Mouse (Mus musculus): ENCODE data around the gene Ggnbp2. TPM values are rescaled to one million over a fixed set of nuclear protein-coding genes. Genes with fewer than 3 reads are reported as not detected.
A peak's percentile ranks its signal among the peaks of the same experiment; 100 is the strongest.

The Ggnbp2 gene
- 68.0 and 69.6 TPM in 2 replicates for polyA plus RNA-seq (2014; fragmentation: Nextera tagmentation; extraction: Ambion mirVana)

DNA sequence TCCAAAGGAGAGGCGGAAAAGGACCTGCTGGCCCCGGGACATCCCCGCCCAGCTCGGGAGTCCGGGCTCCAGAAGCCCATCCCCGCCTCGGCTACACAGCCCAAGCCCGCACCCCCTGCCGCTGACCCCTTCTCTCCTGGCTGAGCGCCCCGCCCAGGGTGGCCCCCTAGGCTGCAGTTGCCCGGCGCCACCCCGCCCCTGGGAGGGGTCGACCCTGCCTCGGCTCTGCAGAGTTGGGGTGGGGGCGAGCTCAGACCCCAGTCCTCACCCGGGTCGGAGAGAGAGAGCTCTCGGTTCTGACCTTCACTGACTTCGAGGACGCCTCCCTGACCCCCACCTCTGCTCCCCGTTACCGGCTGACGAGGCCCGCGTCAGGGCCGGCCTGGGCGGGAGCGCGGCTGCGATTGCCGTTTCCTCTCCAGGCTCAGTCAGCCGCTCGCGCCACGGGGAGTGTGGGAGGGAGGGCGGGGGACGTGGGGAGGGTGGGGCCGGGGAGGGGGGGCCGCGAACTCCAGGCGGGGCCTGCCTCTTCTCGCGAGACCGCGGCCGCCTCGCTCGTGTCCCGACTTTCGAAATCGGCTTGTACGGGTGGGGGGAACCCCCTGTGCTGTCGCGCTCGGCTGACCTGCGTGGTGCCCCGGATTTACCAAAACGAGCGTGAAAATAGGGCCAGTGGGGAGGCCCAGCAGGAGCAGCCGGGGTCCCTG lies at the start of gene Ggnbp2:
Gene Ggnbp2 (minus strand): TSS at position 481 of the 707 bp plus-strand sequence.
- Histone ChIP-seq H3K36me3 (ENCODE audit: control insufficient read depth, insufficient read depth, low read length) (peaks cover 3% of the 10 kb centered on the region; the same call in 1 of the 2 replicates), H3K4me3 (ENCODE audit: low read depth, low read length) (peak within 1 kb of the TSS; percentile 95), H3K4me2 (replicated peaks; ENCODE audit: low read depth, low read length) (peak within 1 kb of the TSS; percentile 72), H3K4me1 (ENCODE audit: control insufficient read depth, insufficient read depth, low read length) (peaks cover 10% of the 10 kb centered on the region), H3K9me3 (ENCODE audit: control insufficient read depth, low read depth, low read length) (no peaks in the 10 kb centered on the region), H3K27ac (ENCODE audit: low read length) (peak within 1 kb of the TSS; percentile 99), H3K27me3 (ENCODE audit: control insufficient read depth, insufficient read depth, low read length) (no peaks in the 10 kb centered on the region), H3K9ac (replicated peaks; ENCODE audit: low read depth, low read length) (peak within 1 kb of the TSS; percentile 86)
- peak; percentile 91 for ATAC-seq (ENCODE audit: insufficient number of reproducible peaks, insufficient read depth, low FRiP score, low read depth)
- WGBS: under 1% methylated on average over 43 of the region's 62 CpGs

DNA sequence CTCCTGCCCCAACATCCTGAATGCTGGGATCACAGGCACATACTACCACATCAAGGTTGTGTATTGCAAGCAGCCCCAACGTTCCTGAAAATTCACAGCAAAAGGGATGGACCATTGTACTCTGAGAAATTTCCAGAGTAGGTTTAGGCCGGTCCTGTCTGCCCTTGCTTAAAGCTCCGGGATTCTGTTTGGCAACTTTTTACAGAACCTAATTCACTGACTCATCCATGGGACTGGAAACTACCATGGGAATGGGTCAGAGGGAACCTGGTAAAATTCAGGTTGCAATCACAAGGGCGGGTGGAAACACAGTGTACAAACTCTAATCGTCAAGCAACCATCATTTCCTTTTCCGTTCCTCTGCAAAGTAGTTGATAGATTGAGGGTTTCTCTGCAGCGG lies 49.3 kb upstream of the Ggnbp2 start:
- no peak for ATAC-seq (ENCODE audit: insufficient number of reproducible peaks, insufficient read depth, low FRiP score, low read depth)
- 68% methylated on average over 7 of the region's 7 CpGs for WGBS
- no peaks in the 10 kb centered on the region for H3K4me1 ChIP-seq (ENCODE audit: control insufficient read depth, insufficient read depth, low read length)
- H3K9ac ChIP-seq (replicated peaks; ENCODE audit: low read depth, low read length): no peak overlapping the region
- no peak overlapping the region for H3K4me2 ChIP-seq (replicated peaks; ENCODE audit: low read depth, low read length)
- no peak overlapping the region for H3K4me3 ChIP-seq (ENCODE audit: low read depth, low read length)
- H3K27ac ChIP-seq (ENCODE audit: low read length): no peak overlapping the region
- H3K27me3 ChIP-seq (ENCODE audit: control insufficient read depth, insufficient read depth, low read length): no peaks in the 10 kb centered on the region
- no peaks in the 10 kb centered on the region for H3K36me3 ChIP-seq (ENCODE audit: control insufficient read depth, insufficient read depth, low read length)
- H3K9me3 ChIP-seq (ENCODE audit: control insufficient read depth, low read depth, low read length): no peaks in the 10 kb centered on the region

DNA sequence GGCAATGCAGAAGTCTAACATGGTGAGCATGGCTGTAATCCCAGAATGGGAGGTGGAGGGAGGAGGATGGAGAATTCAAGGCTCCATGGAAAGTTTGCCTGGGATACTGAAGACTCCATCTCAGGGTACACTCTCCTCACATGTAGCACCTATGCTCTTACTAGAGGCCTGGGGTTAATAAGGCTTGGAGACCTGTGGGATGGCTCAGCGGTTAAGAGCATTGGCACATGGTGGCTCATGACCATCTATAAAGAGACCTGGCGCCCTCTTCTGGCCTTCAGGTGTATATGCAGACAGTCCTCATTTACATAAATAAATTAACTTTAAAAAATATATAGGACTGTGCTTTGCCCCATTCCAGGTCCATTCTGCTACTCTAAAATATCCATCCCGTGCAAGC lies 48.7 kb upstream of the Ggnbp2 start:
- 44% methylated on average over 3 of the region's 3 CpGs for WGBS
- no peak overlapping the region for H3K27ac ChIP-seq (ENCODE audit: low read length)
- H3K4me1 ChIP-seq (ENCODE audit: control insufficient read depth, insufficient read depth, low read length): no peaks in the 10 kb centered on the region
- H3K9me3 ChIP-seq (ENCODE audit: control insufficient read depth, low read depth, low read length): no peaks in the 10 kb centered on the region
- no peaks in the 10 kb centered on the region for H3K27me3 ChIP-seq (ENCODE audit: control insufficient read depth, insufficient read depth, low read length)
- ATAC-seq (ENCODE audit: insufficient number of reproducible peaks, insufficient read depth, low FRiP score, low read depth): no peak
- H3K36me3 ChIP-seq (ENCODE audit: control insufficient read depth, insufficient read depth, low read length): no peaks in the 10 kb centered on the region
- H3K4me3 ChIP-seq (ENCODE audit: low read depth, low read length): no peak overlapping the region
- H3K4me2 ChIP-seq (replicated peaks; ENCODE audit: low read depth, low read length): no peak overlapping the region
- no peak overlapping the region for H3K9ac ChIP-seq (replicated peaks; ENCODE audit: low read depth, low read length)

DNA sequence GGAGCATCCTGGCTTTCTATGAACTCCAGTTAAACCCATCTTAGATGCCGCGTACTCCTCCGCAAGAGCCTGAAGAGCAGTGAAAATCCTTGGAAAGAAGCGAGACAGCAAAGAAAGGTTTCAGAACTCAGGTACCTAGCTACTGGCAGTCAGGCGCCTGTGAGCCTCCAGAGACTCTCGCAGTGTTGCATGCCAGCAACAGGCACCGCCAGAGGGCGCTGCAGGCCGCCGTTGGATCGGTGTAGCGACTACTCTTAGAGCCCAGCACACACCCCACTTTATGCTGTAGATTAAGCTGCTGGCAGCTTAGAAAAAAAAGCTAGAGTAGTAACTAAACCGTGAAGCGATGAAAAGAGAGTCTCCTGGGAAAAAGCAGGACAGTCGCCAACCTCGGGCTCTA lies 47.8 kb upstream of the Ggnbp2 start:
- H3K9me3 ChIP-seq (ENCODE audit: control insufficient read depth, low read depth, low read length): no peaks in the 10 kb centered on the region
- peak; percentile 77; the same call in 1 of the 2 replicates for ATAC-seq (ENCODE audit: insufficient number of reproducible peaks, insufficient read depth, low FRiP score, low read depth)
- H3K36me3 ChIP-seq (ENCODE audit: control insufficient read depth, insufficient read depth, low read length): no peaks in the 10 kb centered on the region; the same call in 1 of the 2 replicates
- WGBS: 5% methylated on average over 16 of the region's 16 CpGs
- peak overlapping the region; percentile 28 for H3K4me2 ChIP-seq (replicated peaks; ENCODE audit: low read depth, low read length)
- H3K27ac ChIP-seq (ENCODE audit: low read length): no peak overlapping the region
- H3K4me3 ChIP-seq (ENCODE audit: low read depth, low read length): no peak overlapping the region
- H3K27me3 ChIP-seq (ENCODE audit: control insufficient read depth, insufficient read depth, low read length): no peaks in the 10 kb centered on the region
- no peaks in the 10 kb centered on the region for H3K4me1 ChIP-seq (ENCODE audit: control insufficient read depth, insufficient read depth, low read length)
- H3K9ac ChIP-seq (replicated peaks; ENCODE audit: low read depth, low read length): no peak overlapping the region

DNA sequence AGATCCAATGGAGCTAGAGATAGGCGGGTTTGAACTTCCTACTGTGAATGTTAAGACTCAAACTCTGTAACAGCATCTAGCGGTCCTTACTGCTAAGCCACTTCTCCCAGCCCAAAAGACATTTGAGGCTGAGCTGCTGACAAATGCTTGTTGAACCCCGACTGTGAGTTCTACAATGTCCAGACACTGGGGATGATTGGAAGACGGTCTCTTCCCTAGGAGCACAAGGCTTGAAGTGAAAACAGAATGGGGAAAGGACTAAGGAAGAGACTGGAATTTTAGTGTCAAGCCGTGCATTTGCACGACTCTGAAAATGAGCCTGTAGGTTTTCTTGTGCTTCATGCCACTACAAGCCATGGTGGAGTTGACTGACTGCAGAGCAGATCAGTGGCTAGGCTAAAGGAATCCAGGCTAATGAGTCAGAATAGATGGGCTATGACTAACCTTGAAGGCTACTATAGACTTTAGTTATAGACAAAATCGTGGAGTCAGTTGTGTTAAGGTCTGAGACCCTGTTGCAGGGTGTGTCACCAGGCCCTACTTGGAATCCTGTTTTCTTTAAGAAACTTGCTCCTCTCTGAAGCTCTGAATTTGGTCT lies 46.2 kb upstream of the Ggnbp2 start:
- 61% methylated on average over 7 of the region's 7 CpGs for WGBS
- Histone ChIP-seq H3K36me3 (ENCODE audit: control insufficient read depth, insufficient read depth, low read length) (peaks cover 8% of the 10 kb centered on the region), H3K4me2 (replicated peaks; ENCODE audit: low read depth, low read length) (peak overlapping the region; percentile 46; the same call in 1 of the 2 replicates), H3K9ac (replicated peaks; ENCODE audit: low read depth, low read length) (no peak overlapping the region), H3K27ac (ENCODE audit: low read length) (no peak overlapping the region), H3K9me3 (ENCODE audit: control insufficient read depth, low read depth, low read length) (no peaks in the 10 kb centered on the region), H3K4me1 (ENCODE audit: control insufficient read depth, insufficient read depth, low read length) (no peaks in the 10 kb centered on the region), H3K27me3 (ENCODE audit: control insufficient read depth, insufficient read depth, low read length) (no peaks in the 10 kb centered on the region), H3K4me3 (ENCODE audit: low read depth, low read length) (peak overlapping the region; percentile 84)
- ATAC-seq (ENCODE audit: insufficient number of reproducible peaks, insufficient read depth, low FRiP score, low read depth): no peak

DNA sequence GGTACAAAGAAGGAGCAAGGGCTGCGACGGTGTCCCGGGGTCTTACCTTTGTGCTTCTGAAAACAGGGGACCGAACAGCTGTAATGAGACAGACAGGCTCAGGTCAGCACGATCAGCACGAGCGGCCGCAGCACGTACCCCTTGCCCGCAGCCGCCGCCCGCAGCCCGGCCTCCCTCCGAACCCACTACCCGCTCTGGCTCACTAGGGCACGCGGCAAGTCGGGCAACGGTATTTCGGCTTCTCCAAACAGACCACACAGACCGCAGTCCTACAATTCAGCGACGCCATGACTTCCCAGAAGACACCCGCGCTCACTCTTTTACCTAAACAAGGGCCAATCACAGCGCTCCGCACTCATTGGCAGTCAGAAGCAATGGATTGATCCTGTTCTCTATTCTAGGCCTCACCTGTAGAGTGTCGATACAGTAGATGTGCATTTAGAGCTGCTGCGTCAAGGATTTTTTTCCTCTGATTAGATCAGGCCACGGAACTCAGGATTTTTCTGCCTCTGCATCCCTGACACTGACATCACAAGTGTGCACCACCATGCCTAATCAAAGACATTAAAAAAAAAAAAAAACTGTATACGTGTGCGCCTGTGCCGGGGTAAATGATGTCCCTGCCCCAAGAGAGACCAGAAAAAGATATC lies 45.6 kb upstream of the Ggnbp2 start, which contains the start of gene Znhit3:
Gene Znhit3 (minus strand): TSS at position 314 of the 650 bp plus-strand sequence.
- Histone ChIP-seq H3K4me2 (replicated peaks; ENCODE audit: low read depth, low read length) (peak within 1 kb of the TSS; percentile 46), H3K9me3 (ENCODE audit: control insufficient read depth, low read depth, low read length) (no peaks in the 10 kb centered on the region), H3K27ac (ENCODE audit: low read length) (no peak within 1 kb of the TSS), H3K4me3 (ENCODE audit: low read depth, low read length) (peak within 1 kb of the TSS; percentile 84), H3K27me3 (ENCODE audit: control insufficient read depth, insufficient read depth, low read length) (no peaks in the 10 kb centered on the region), H3K4me1 (ENCODE audit: control insufficient read depth, insufficient read depth, low read length) (no peaks in the 10 kb centered on the region), H3K36me3 (ENCODE audit: control insufficient read depth, insufficient read depth, low read length) (peaks cover 10% of the 10 kb centered on the region), H3K9ac (replicated peaks; ENCODE audit: low read depth, low read length) (peak within 1 kb of the TSS; percentile 71)
- peak; percentile 86 for ATAC-seq (ENCODE audit: insufficient number of reproducible peaks, insufficient read depth, low FRiP score, low read depth)
- WGBS: 4% methylated on average over 34 of the region's 34 CpGs

DNA sequence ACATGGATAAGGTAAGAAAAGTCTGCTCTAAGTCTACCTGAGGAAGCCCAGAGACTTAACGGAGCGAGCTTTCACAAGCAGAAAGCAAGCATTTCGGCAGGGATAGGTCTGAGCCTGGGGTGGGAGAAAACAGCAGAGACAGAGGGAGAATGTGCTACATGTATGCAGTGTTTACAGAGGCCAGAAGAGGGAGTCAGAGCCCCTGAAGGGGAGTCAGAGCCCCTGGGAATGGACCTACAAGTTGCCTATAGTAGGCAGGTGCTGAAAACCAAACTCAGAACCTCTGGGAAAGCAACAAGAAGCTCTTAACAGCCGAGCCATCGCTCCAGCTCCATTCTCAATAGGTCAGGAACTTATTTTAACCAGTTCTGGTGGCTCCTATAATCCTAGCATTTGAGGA lies 44.1 kb upstream of the Ggnbp2 start:
- no peaks in the 10 kb centered on the region for H3K27me3 ChIP-seq (ENCODE audit: control insufficient read depth, insufficient read depth, low read length)
- no peak overlapping the region for H3K4me3 ChIP-seq (ENCODE audit: low read depth, low read length)
- H3K4me1 ChIP-seq (ENCODE audit: control insufficient read depth, insufficient read depth, low read length): no peaks in the 10 kb centered on the region
- WGBS: 78% methylated on average over 5 of the region's 5 CpGs
- H3K27ac ChIP-seq (ENCODE audit: low read length): no peak overlapping the region
- H3K4me2 ChIP-seq (replicated peaks; ENCODE audit: low read depth, low read length): no peak overlapping the region
- no peak overlapping the region for H3K9ac ChIP-seq (replicated peaks; ENCODE audit: low read depth, low read length)
- no peaks in the 10 kb centered on the region for H3K9me3 ChIP-seq (ENCODE audit: control insufficient read depth, low read depth, low read length)
- H3K36me3 ChIP-seq (ENCODE audit: control insufficient read depth, insufficient read depth, low read length): peaks cover 23% of the 10 kb centered on the region
- ATAC-seq (ENCODE audit: insufficient number of reproducible peaks, insufficient read depth, low FRiP score, low read depth): no peak

DNA sequence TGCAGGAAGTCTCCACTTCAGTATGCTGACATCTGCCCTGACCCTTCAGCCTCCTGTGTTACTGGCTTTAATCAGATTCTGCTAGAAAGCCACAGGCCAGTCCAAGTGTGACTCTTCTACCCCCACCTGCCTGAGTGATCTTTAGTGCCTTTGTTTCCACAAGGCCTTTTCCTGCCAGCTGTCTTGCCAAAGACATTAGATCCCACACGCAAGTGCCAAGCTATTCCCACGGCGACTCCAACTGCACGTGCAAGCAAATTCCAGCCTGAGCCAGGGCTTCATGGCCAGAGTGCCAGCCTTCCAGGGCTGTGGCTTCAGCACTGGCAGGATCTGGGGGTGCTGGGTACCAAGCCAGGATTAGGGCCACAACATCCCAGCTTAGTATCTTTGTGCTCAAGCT lies 39.8 kb upstream of the Ggnbp2 start:
- Histone ChIP-seq H3K9ac (replicated peaks; ENCODE audit: low read depth, low read length) (no peak overlapping the region), H3K4me1 (ENCODE audit: control insufficient read depth, insufficient read depth, low read length) (no peaks in the 10 kb centered on the region), H3K27me3 (ENCODE audit: control insufficient read depth, insufficient read depth, low read length) (no peaks in the 10 kb centered on the region), H3K4me3 (ENCODE audit: low read depth, low read length) (no peak overlapping the region), H3K4me2 (replicated peaks; ENCODE audit: low read depth, low read length) (no peak overlapping the region), H3K27ac (ENCODE audit: low read length) (no peak overlapping the region), H3K36me3 (ENCODE audit: control insufficient read depth, insufficient read depth, low read length) (peaks cover 54% of the 10 kb centered on the region), H3K9me3 (ENCODE audit: control insufficient read depth, low read depth, low read length) (no peaks in the 10 kb centered on the region)
- WGBS: 83% methylated on average over 4 of the region's 4 CpGs
- ATAC-seq (ENCODE audit: insufficient number of reproducible peaks, insufficient read depth, low FRiP score, low read depth): no peak
